ENCODE assay signal across 11 mouse cellular contexts in the genomic region with DNA sequence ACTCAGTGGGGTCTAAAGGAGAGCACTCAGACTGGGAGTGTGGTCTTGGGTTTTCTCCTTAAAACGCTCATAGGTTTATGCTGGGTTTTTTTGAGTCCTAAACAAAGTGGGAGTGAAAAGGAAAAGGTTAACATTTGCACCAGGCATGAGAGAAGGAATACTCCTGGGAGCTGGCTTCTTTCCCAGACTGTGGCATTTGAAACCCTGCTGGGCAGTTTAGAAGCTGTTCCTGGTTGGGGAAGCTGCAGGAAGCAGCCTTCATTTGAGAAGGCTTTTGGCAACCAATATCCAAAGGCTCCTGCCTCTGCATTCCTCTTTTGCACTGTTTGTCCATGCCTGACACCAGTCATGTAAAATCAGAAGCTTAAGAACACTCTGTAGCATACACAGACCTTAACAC.
DNase-seq lines count a peak whose midpoint lies in the region; ATAC-seq and TF ChIP-seq lines count a peak whose summit lies in the region.
"Had no signal": no experiment of that assay in that cellular context is flagged by ENCODE, and none has a peak within 500 bp of the region (broad histone marks: within the 10 kb centered on the region; RNA-seq: fewer than 3 reads in every experiment).

No protein-coding gene starts in this region.

- no peaks in the 10 kb centered on the region for H3K9me3 ChIP-seq in hindbrain, embryonic 13.5 days
- H3K9me3 ChIP-seq: neural tube, embryonic 12.5 days had no signal

- H3K4me2 ChIP-seq in hindbrain, embryonic 13.5 days = no peak overlapping the region
- H3K4me2 ChIP-seq: neural tube, embryonic 12.5 days had no signal

- H3K27ac ChIP-seq in cerebellum, adult 2 months (ENCODE audit: insufficient read depth, low read length) = no peak overlapping the region
- H3K27ac ChIP-seq in hindbrain, embryonic 13.5 days = no peak overlapping the region
- H3K27ac ChIP-seq: heart, adult 2 months; neural tube, embryonic 12.5 days had no signal

- TF ChIP-seq POLR2A in cerebellum, adult 2 months (IDR thresholded peaks at IDR 0.05; ENCODE audit: borderline replicate concordance, insufficient read depth, low read length) = no peak

- H3K36me3 ChIP-seq in hindbrain, embryonic 13.5 days = no peaks in the 10 kb centered on the region
- H3K36me3 ChIP-seq: neural tube, embryonic 12.5 days had no signal

- 18% methylated on average over 1 of the region's 1 CpGs for WGBS in cerebellum, adult 2 months
- 59% methylated on average over 1 of the region's 1 CpGs for WGBS in hindbrain, embryonic 13.5 days

- peak; percentile 6 to 17 for DNase-seq in cerebellum, adult 2 months
- no peak for DNase-seq in cerebellum, adult 9-10 months
- peak; percentile 5 to 23 for DNase-seq in layer of hippocampus, adult 18-20 months (ENCODE audit: low spot score in 2 of 2)
- no peak for DNase-seq in layer of hippocampus, postnatal 25 days (ENCODE audit: extremely low spot score in 1 of 2, low spot score in 1 of 2)
- DNase-seq in gastrocnemius, adult 18-20 months (ENCODE audit: low spot score) = peak; percentile 76
- peak; percentile 26 to 29 for DNase-seq in right cerebral cortex, postnatal 10 days (ENCODE audit: low spot score in 2 of 2)
- DNase-seq: heart, adult 2 months; lung, postnatal 4 days had no signal

- no peaks in the 10 kb centered on the region for H3K4me1 ChIP-seq in cerebellum, adult 2 months (ENCODE audit: control insufficient read depth, insufficient read depth, low read length)
- no peaks in the 10 kb centered on the region for H3K4me1 ChIP-seq in hindbrain, embryonic 13.5 days (replicated peaks)
- H3K4me1 ChIP-seq: neural tube, embryonic 12.5 days had no signal

- H3K9ac ChIP-seq in hindbrain, embryonic 13.5 days = no peak overlapping the region
- H3K9ac ChIP-seq: neural tube, embryonic 12.5 days had no signal

- TF ChIP-seq CTCF in cerebellum, adult 2 months (IDR thresholded peaks at IDR 0.05; ENCODE audit: borderline replicate concordance, insufficient read depth, low read depth, low read length) = no peak

- no peak overlapping the region for H3K4me3 ChIP-seq in cerebellum, adult 2 months (replicated peaks; ENCODE audit: insufficient read depth, low read depth, low read length)
- no peak overlapping the region for H3K4me3 ChIP-seq in hindbrain, embryonic 13.5 days
- H3K4me3 ChIP-seq: heart, adult 2 months; neural tube, embryonic 12.5 days had no signal

- H3K27me3 ChIP-seq in cerebellum, adult 2 months (ENCODE audit: control insufficient read depth, insufficient read depth, low read length) = no peaks in the 10 kb centered on the region
- H3K27me3 ChIP-seq in hindbrain, embryonic 13.5 days = no peaks in the 10 kb centered on the region
- H3K27me3 ChIP-seq: neural tube, embryonic 12.5 days had no signal

- ATAC-seq in activated CD4-positive, CD25-positive, alpha-beta regulatory T cell, adult 4 months = no peak
- ATAC-seq in hindbrain, embryonic 13.5 days (ENCODE audit: low FRiP score) = no peak

Comparison
In these comparisons a context has a peak if more than half of its experiments do, and no peak if none do; other contexts are left out.
1. DNase-seq: peak in cerebellum, adult 2 months (2 of 2), layer of hippocampus, adult 18-20 months (2 of 2), gastrocnemius, adult 18-20 months (single experiment) and right cerebral cortex, postnatal 10 days (2 of 2); none in cerebellum, adult 9-10 months (single experiment) and layer of hippocampus, postnatal 25 days (0 of 2).